Mouse (Mus musculus) bone marrow, adult 2 months (tissue): ENCODE data around the gene Crygd. TPM values are rescaled to one million over a fixed set of nuclear protein-coding genes. Genes with fewer than 3 reads are reported as not detected.

Experiments
- H3K27ac ChIP-seq: fragments of 200-500 bp; 2 replicates; pipeline ENCODE4 v1.5.1; 2012; ENCODE audit warnings: low read depth, mild to moderate bottlenecking, control low read depth, inconsistent platforms, low read length; ENCODE audit not compliant: control insufficient read depth, poor library complexity, insufficient read depth
- H3K4me1 ChIP-seq: fragments of 200-500 bp; 2 replicates; pipeline ENCODE4 v1.6.1; 2011; ENCODE audit warnings: low read length; ENCODE audit not compliant: control insufficient read depth, insufficient read depth
- H3K4me3 ChIP-seq: fragments of 200-500 bp; replicated peaks from 2 replicates; pipeline ENCODE3; 2011; ENCODE audit warnings: mild to moderate bottlenecking, low read depth, low read length, control low read depth; ENCODE audit not compliant: control insufficient read depth
- CTCF ChIP-seq: fragments of 200-500 bp; IDR thresholded peaks from 2 replicates; pipeline ENCODE4 v1.5.1; 2011; ENCODE audit warnings: low read length, control low read depth; ENCODE audit not compliant: control insufficient read depth, insufficient read depth
- POLR2A ChIP-seq: fragments of 200-500 bp; IDR thresholded peaks from 2 replicates; pipeline ENCODE4 v1.6.1; 2011; ENCODE audit warnings: low read depth, mild to moderate bottlenecking, control low read depth, low read length, borderline replicate concordance; ENCODE audit not compliant: control insufficient read depth
- WGBS: fragments of 180-500 bp; shearing (Covaris S2); methylation state at CpG from one replicate; pipeline ENCODE4 v1.1.7; 2018; 5-methylcytosine and 5-hydroxymethylcytosine counted together
- polyA plus RNA-seq: library from polyadenylated mRNA; stranded (reverse); fragments of >200 nt; gene quantifications from 2 replicates; pipeline ENCODE4 v1.2.4, GENCODE M21; 2011; ENCODE audit warnings: low replicate concordance; ENCODE audit not compliant: missing spikeins, insufficient read depth, insufficient read length

The Crygd gene
- not detected in 2 replicates for polyA plus RNA-seq

- Histone ChIP-seq H3K4me3 (no peak within 1 kb of the TSS), H3K4me1 (no peaks in the 10 kb centered on the region), H3K27ac (no peak within 1 kb of the TSS)
- TF ChIP-seq CTCF (no peak), POLR2A (no peak)
- WGBS, result 84% methylated on average over 8 of the region's 8 CpGs
Measured at GRCm38 (mm10) chr1:65063352-65063751, at the start of gene Crygd. Gene Crygd (minus strand): TSS chr1:65063452.

GRCm38 (mm10) chr1:65112807-65113196 lies 49.5 kb upstream of the Crygd start:
- Histone ChIP-seq H3K4me3 (peak overlapping the region; percentile 41), H3K27ac (peak overlapping the region; percentile 92), H3K4me1 (peaks cover 6% of the 10 kb centered on the region; the same call in 1 of the 2 replicates)
- no peak for TF ChIP-seq POLR2A
- TF ChIP-seq CTCF, result no peak
- 34% methylated on average over 14 of the region's 14 CpGs for WGBS

DNA sequence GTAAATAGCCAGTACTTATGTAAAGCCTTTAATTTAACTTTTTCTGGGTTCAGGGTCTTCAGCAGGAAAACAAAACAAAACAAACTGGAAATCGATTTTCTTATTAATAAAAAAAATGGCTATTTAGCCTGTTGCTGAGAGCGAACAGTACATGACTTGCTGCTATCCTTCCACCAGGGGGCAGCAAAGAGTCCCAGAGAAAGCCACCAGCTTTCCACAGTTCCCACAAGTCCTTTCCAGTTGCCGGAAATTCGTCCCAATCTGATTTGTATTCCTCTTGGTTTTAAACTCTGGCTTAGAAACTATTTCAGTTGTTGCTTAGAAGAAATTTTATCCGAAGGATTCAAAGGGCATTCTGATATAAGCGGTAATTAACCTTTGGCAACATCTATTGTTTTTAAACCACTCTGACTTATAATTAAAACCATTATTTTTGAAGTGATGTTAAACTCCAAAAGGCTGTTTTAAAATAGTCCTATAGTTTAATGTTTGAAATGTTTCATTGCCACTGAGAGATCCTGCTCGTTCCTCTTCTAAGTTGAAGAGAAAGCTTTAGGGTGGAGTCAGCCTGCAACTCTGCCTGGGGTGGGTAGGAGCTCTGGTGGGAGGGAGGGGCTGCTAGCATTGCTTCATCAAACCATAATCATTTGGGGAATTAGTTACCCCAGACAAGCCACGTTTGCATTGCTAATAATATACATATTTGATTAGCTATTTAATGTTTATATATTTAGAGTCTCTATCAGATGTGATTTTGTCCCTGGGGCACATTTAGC lies 49.0 kb upstream of the Crygd start:
- Histone ChIP-seq H3K27ac (peak overlapping the region; percentile 92), H3K4me3 (no peak overlapping the region), H3K4me1 (peaks cover 6% of the 10 kb centered on the region; the same call in 1 of the 2 replicates)
- 15% methylated on average over 8 of the region's 8 CpGs for WGBS
- no peak for TF ChIP-seq POLR2A
- peak; percentile 73 for TF ChIP-seq CTCF

GRCm38 (mm10) chr1:65109756-65110435 lies 46.6 kb upstream of the Crygd start:
- TF ChIP-seq CTCF (no peak), POLR2A (no peak)
- H3K4me3 ChIP-seq, result no peak overlapping the region
- WGBS, result 74% methylated on average over 25 of the region's 25 CpGs
- H3K27ac ChIP-seq, result no peak overlapping the region
- peaks cover 4% of the 10 kb centered on the region; the same call in 1 of the 2 replicates for H3K4me1 ChIP-seq

DNA sequence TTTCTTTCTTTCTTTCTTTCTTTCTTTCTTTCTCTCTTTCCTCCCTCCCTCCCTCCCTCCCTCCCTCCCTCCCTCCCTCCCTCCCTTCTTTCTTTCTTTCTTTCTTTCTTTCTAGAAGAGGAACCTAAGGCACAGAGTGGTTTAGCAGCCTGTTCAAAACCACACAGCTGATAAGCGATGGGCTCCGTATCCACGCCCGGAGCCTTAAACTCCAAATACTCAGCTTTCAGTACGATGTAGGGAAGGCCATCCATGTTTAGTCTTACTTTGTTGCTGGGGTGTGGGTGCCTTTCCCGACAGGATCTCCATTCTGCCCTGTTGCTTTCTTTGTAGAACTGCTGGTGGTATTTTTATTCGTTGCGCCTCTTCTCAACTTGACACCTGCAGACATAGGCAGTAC lies 45.9 kb upstream of the Crygd start:
- 72% methylated on average over 8 of the region's 8 CpGs for WGBS

DNA sequence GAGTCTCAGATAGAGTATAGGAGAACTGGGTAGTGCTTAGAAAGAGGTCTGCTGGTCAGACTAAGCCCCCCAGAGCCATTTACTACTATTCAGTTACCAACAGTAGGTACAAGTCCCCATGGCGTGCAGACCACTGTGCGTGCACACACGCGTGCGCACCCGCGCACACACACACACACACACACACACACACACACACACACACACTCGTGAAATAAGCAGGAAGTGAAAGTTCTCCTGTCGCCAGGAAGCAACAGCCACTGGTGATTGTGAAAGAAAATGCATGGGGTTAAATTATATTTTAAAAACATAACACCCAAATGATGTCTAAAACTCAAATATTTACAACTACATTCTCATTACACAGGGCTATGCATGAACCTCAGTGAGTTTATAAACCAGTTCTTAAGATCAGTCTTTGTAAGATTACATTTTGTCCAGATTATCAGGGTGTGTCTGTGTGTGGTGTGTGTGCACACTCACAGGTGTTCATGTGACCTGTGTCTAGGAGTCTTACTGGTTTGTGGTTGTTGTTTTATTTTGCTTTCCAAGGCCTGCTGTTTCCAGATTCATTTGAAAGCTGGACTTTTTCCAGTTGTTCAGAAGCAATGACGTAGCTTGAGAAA lies 44.5 kb upstream of the Crygd start:
- Histone ChIP-seq H3K27ac (no peak overlapping the region), H3K4me3 (peak overlapping the region; percentile 13), H3K4me1 (no peaks in the 10 kb centered on the region; the same call in 1 of the 2 replicates)
- no peak for TF ChIP-seq POLR2A
- no peak for TF ChIP-seq CTCF
- 34% methylated on average over 10 of the region's 10 CpGs for WGBS

More for the DNA sequence above, 45.9 kb upstream of the Crygd start:
- Histone ChIP-seq H3K27ac (no peak overlapping the region), H3K4me1 (peaks cover 3% of the 10 kb centered on the region; the same call in 1 of the 2 replicates), H3K4me3 (no peak overlapping the region)
- no peak for TF ChIP-seq POLR2A

- Histone ChIP-seq H3K4me3 (no peak within 1 kb of the TSS), H3K4me1 (no peaks in the 10 kb centered on the region; the same call in 1 of the 2 replicates), H3K27ac (no peak within 1 kb of the TSS)
- 86% methylated on average over 11 of the region's 11 CpGs for WGBS
- no peak for TF ChIP-seq POLR2A
- TF ChIP-seq CTCF, result no peak
Measured at GRCm38 (mm10) chr1:65103273-65103672, 40.0 kb upstream of the Crygd start, which contains the start of gene Cryga. Gene Cryga (minus strand): TSS chr1:65103373.

DNA sequence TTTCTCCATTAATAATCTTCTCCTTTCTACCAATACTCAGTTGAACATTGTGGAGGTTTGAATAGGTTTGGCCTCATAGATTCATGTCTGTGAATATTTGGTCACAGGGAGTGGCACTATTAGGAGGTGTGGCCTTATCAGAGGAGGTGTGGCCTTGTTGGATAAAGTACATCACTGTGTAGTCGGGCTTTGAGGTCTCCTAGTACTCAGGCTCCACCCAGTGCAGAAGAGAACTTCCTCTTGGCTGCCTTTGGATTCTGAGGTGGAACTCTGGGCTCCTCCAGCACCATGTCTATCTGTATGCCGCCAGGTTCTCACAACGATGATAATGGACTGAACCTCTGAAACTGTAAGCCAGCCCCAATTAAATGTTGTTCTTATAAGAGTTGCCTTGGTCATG lies 33.7 kb upstream of the Crygd start:
- WGBS, result 59% methylated on average over 3 of the region's 3 CpGs
- Histone ChIP-seq H3K27ac (no peak overlapping the region), H3K4me3 (no peak overlapping the region)

More for the DNA sequence above, 33.7 kb upstream of the Crygd start:
- no peaks in the 10 kb centered on the region; the same call in 1 of the 2 replicates for H3K4me1 ChIP-seq
- TF ChIP-seq CTCF, result no peak
- TF ChIP-seq POLR2A, result no peak
